Mouse (Mus musculus): ENCODE results near the gene Hmbs.
A peak's percentile ranks its signal among the peaks of the same experiment; 100 is the strongest.
"Not testable (repeated sequence)": the region's sequence is repeated elsewhere in the genome, so short reads cannot be mapped to it uniquely, and the experiment has no call there.

Gene Hmbs

DNA sequence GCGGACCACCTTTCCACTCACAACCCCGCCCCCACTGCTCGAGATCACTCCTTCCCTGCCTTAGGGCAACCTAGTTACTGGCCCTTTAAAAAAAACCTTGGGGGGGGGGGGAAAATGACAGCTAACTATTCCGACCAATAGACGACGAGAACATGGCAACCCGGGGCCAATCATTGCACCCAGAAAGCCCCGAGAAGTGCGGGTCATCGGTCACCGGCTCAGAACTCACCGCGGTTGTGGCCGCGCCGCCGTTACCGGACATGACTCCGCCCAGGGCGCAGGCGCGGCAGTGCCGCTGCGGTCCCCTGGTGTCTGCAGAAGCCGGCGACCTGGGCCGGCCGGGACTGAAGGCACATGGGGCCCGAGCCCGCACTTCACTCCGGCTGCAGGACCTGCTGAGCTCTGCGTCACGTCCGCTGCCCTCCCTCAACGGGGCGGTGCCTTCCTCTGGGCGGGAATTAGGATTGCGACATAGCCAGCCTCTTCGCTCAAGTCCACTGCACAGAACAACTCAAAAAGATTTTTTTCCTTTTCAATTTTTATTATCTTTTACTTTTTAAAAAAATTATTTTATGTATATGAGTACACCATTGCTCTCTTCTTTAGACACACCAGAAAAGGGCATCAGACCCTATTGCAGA is at the start of gene Hmbs:
Gene Hmbs, minus strand, starts transcription at position 448 of the 641 bp plus-strand sequence.
- DNase-seq (ENCODE audit: low spot score) = peak; percentile 83

- DNase-seq (ENCODE audit: low spot score) = peak; percentile 75
Observed at GRCm38 (mm10) chr9:44391466-44391865, 47.4 kb upstream of the Hmbs start.

DNA sequence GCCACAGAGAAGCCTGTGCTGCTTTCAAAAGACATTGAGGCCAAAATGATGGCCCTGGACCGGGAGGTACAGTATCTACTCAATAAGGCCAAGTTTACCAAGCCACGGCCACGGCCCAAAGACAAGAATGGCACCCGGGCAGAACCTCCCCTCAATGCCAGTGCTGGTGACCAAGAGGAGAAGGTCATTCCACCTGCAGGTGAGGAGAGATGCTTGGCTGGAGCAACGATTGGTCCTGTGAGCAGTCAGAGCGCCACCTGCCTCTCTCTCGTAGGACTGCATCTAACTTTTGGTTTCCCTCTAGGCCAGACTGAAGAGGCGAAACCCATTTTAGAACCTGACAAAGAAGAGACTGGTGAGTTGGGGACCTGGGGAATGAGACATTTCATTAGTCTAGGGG is 45.2 kb upstream of the Hmbs start:
- DNase-seq (ENCODE audit: low spot score) = peak; percentile 34

GRCm38 (mm10) chr9:44387221-44387620 is 43.2 kb upstream of the Hmbs start:
- no peak for DNase-seq (ENCODE audit: low spot score)

DNA sequence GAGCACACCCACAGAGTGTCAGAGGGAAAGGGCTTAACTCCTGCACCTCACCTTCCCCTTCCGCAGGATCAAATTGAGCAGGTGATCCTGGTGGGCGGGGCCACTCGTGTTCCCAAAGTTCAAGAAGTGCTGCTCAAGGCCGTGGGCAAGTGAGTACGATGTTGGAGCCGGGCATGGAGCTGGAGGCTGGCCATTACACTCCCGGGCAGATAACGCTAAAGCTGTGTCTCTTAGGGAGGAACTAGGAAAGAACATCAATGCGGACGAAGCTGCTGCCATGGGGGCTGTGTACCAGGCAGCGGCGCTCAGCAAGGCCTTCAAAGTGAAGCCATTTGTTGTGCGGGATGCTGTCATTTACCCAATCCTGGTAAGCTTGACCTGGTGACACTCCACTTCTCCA is 40.6 kb upstream of the Hmbs start:
- no peak for DNase-seq (ENCODE audit: low spot score)

DNA sequence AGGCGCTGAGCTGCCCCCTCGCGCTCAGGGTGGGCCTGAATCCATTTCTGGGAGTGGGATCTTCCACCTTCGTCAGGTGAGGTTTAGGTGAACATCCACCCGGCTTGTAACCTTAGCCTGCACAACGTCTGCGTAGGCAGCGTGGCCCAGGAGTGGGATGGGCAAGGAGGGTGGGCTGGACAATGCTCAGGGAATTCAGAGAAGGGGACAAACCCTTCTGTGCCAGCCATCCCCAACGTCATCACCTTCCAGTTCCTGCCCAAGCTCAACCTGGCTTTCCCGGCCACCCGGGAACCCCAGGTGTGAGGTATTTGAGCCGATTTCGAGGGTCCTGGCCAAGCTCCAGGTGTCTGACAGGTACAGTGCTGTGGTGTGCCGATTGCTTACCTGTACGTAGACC is 35.8 kb upstream of the Hmbs start:
- DNase-seq (ENCODE audit: low spot score) = no peak

- peak; percentile 99 for DNase-seq (ENCODE audit: low spot score)
Observed at GRCm38 (mm10) chr9:44379054-44379834, 35.2 kb upstream of the Hmbs start, which contains the start of gene Hyou1. Gene Hyou1, plus strand, starts transcription at chr9:44379490.

DNA sequence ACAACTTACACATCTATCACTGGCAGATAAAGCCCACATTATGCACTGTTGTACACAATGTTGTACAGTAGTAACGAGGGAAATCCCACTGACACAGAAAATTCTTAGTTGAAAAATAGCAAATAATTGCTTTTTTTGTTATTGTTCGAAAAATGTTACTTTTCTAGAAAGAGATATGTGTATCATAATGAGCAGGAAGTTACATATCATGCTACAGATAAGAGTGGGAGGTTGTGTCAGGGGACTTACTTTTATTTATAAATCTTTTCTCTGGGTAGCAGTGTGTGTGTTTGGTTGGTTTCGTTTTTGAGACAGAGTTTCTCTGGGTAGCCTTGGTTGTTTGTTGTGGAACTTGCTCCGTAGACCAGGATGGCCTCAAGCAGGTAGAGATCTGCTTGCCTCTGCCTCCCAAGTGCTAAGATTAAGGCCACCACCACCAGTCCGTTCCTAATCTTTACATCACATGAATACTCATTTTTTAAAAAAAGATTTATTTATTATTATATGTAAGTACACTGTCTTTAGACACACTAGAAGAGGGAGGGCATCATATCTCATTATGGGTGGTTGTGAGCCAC is 34.2 kb upstream of the Hmbs start:
- no peak for DNase-seq (ENCODE audit: low spot score)

GRCm38 (mm10) chr9:44377335-44377734 is 33.3 kb upstream of the Hmbs start:
- not testable (repeated sequence) for DNase-seq (ENCODE audit: low spot score)

GRCm38 (mm10) chr9:44376141-44376540 is 32.1 kb upstream of the Hmbs start:
- no peak for DNase-seq (ENCODE audit: low spot score)

GRCm38 (mm10) chr9:44373386-44373785 is 29.4 kb upstream of the Hmbs start:
- DNase-seq (ENCODE audit: low spot score) = no peak

- no peak for DNase-seq (ENCODE audit: low spot score)
Observed at GRCm38 (mm10) chr9:44364480-44364879, 20.5 kb upstream of the Hmbs start.

DNA sequence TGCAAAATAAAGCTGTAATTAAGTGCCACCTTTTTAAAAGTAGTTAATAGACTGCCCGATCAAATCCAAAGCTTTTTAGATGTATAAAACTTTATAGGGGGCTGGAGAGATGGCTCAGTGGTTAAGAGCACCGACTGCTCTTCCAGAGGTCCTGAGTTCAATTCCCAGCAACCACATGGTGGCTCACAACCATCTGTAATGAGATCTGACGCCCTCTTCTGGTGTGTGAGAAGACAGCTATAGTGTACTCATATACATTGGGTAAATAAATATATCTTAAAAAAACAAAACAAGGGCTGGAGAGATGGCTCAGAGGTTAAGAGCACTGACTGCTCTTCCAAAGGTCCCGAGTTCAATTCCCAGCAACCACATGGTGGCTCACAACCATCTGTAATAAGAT is 17.9 kb upstream of the Hmbs start:
- DNase-seq (ENCODE audit: low spot score) = not testable (repeated sequence)

GRCm38 (mm10) chr9:44361190-44361917 is 17.3 kb upstream of the Hmbs start, which contains the start of gene Vps11:
Gene Vps11, minus strand, starts transcription at chr9:44361670.
- peak; percentile 92 for DNase-seq (ENCODE audit: low spot score)

DNA sequence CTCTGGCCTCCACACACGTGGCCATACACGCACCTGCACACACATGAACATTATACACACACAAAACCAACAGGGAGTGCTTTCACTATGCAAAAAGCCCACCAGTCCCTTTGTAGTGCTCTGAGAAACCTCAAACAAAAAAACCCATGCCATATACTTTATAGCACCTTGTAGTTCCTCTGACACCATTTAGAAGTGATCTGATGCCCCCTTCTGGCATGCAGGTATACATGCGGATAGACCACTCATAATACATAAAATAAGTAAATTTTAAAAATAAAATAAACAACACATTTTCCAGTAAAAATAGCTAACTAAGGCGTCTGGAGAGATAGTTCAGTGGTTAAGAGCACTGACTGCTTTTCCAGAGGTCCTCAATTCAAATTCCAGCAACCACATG is 13.2 kb upstream of the Hmbs start:
- no peak for DNase-seq (ENCODE audit: low spot score)

DNA sequence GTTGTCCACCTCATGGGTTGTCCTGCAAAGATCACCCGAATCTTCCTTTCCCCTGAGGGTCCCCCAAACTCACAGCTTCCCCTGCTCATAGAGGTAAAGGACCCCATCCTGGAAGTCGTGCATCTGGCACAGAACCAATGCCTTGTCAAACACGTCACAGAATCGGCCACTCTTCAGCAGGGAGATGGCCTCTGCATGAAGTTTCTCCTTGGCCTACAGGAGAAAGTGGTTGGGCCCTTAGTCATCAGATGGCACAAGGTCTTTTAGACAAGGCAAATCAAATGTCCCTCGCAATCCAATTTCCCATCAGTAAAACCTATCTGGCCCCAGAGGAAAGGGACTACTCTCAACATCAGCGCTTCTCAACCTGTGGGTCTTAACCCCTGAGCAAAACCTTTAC is 9.1 kb upstream of the Hmbs start:
- DNase-seq (ENCODE audit: low spot score) = no peak

GRCm38 (mm10) chr9:44352337-44352736 is 8.3 kb upstream of the Hmbs start:
- no peak for DNase-seq (ENCODE audit: low spot score)

DNA sequence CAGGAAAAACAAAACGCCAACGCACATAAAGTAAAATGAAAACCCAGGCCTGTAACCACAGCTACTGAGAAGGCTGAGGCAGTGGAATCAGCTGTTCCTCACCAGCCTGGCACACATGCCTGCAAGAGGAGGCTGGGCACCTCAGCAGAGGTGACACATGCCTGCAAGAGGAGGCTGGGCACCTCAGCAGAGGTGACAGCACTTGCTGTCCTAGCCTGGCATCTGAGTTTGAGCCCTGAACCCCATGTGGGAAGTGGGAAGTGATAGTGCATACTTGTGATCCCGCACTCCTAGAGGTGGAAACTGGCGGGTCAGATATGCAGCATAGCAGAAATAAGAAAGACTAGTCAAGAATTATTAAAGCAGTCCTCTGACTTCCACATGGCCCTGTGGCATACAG is 7.4 kb upstream of the Hmbs start:
- no peak for DNase-seq (ENCODE audit: low spot score)

DNA sequence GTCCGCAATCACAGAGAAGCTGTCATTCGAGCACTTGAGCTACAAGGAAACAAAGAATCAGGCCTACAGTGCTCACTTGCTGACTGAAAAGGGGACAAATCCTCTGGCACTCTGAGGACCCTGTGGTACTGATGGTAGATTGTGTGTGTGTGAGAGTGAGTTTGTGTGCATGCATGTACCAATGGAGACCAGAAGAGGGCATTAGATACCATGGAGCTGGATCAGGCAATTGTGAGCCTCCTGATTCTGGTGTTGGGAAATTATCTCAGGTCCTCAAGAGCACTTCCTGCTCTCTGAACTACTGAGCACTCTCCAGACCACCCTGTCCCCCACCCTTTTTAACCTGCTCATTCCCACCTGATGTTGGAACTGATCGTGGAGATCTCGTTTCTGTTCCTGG is 4.5 kb upstream of the Hmbs start:
- DNase-seq (ENCODE audit: low spot score) = no peak

- no peak for DNase-seq (ENCODE audit: low spot score)
Observed at GRCm38 (mm10) chr9:44347621-44348020, 3.6 kb upstream of the Hmbs start.

DNA sequence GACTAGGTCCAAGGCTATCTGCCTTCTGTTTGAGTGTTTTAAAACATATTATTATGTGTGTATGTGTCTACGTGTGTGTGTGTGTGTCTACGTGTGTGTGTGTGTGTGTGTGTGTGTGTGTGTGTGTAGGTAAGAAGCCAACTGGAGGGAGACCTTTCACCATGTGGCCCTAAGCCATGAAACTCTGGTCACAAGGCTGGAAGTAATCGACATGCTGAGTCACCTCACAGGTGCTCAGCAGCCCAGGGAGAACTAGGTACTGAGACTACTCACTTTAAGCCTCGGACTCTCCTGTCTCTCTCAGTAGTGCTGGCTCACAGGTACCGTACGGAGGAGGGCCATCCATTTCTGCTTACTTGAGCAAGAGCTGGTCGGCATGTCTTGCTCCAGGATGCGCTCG is 3.1 kb upstream of the Hmbs start:
- no peak for DNase-seq (ENCODE audit: low spot score)

Measured in urinary bladder, postnatal 25 days (tissue).